Mouse (Mus musculus): ENCODE measurements at regions not wholly inside any gene's neighbourhood (a gene's known extent, or its start where the extent isn't known, plus 50 kb on each side); places are given as distances from the start of the nearest gene placed in this dataset.

GRCm38 (mm10) chr7:73272787-73273186 is 102.5 kb upstream of the Rgma start:
- no peaks in the 10 kb centered on the region for H3K4me1 ChIP-seq (replicated peaks; ENCODE audit: control insufficient read depth, insufficient read depth)
- 88% methylated on average over 1 of the region's 1 CpGs for WGBS
- DNase-seq (ENCODE audit: low spot score): no peak
- no peak for TF ChIP-seq CTCF (IDR thresholded peaks at IDR 0.05; ENCODE audit: low read depth)
- TF ChIP-seq EP300 (optimal IDR thresholded peaks at IDR 0.05): no peak
- H3K36me3 ChIP-seq (ENCODE audit: control insufficient read depth, insufficient read depth, low read length): no peaks in the 10 kb centered on the region
- ATAC-seq (ENCODE audit: low FRiP score, low TSS enrichment): no peak
- no peak overlapping the region for H3K9ac ChIP-seq (ENCODE audit: low read length)
- no peak overlapping the region for H3K4me2 ChIP-seq (replicated peaks; ENCODE audit: low read depth)
- no peaks in the 10 kb centered on the region for H3K27me3 ChIP-seq (ENCODE audit: control insufficient read depth, insufficient read depth, low read length)
- H3K4me3 ChIP-seq (ENCODE audit: low read depth, low read length): no peak overlapping the region
- H3K27ac ChIP-seq (replicated peaks): no peak overlapping the region
- H3K9me3 ChIP-seq (ENCODE audit: control insufficient read depth, low read length): no peaks in the 10 kb centered on the region

- H3K27ac ChIP-seq (replicated peaks): no peak overlapping the region
- no peaks in the 10 kb centered on the region for H3K4me1 ChIP-seq (replicated peaks; ENCODE audit: control insufficient read depth, insufficient read depth)
- no peak for TF ChIP-seq CTCF (IDR thresholded peaks at IDR 0.05; ENCODE audit: low read depth)
- no peak for TF ChIP-seq EP300 (optimal IDR thresholded peaks at IDR 0.05)
- H3K4me3 ChIP-seq (ENCODE audit: low read depth, low read length): no peak overlapping the region
- ATAC-seq (ENCODE audit: low FRiP score, low TSS enrichment) (peak; percentile 57; the same call in 1 of the 2 replicates), DNase-seq (ENCODE audit: low spot score) (no peak)
- H3K9ac ChIP-seq (ENCODE audit: low read length): no peak overlapping the region
- no peaks in the 10 kb centered on the region for H3K9me3 ChIP-seq (ENCODE audit: control insufficient read depth, low read length)
- H3K4me2 ChIP-seq (replicated peaks; ENCODE audit: low read depth): no peak overlapping the region
- 49% methylated on average over 9 of the region's 9 CpGs for WGBS
- no peaks in the 10 kb centered on the region for H3K36me3 ChIP-seq (ENCODE audit: control insufficient read depth, insufficient read depth, low read length)
- no peaks in the 10 kb centered on the region for H3K27me3 ChIP-seq (ENCODE audit: control insufficient read depth, insufficient read depth, low read length)
These were observed 99.5 kb upstream of the Rgma start for GRCm38 (mm10) chr7:73275814-73276271.

- TF ChIP-seq CTCF (IDR thresholded peaks at IDR 0.05; ENCODE audit: low read depth): no peak
- no peak for TF ChIP-seq EP300 (optimal IDR thresholded peaks at IDR 0.05)
- H3K27ac ChIP-seq (replicated peaks): no peak overlapping the region
- no peak for ATAC-seq (ENCODE audit: low FRiP score, low TSS enrichment)
These were observed 96.7 kb upstream of the Rgma start for GRCm38 (mm10) chr7:73278616-73279015.

GRCm38 (mm10) chr7:73279936-73280445 is 95.3 kb upstream of the Rgma start:
- Histone ChIP-seq H3K27me3 (ENCODE audit: control insufficient read depth, insufficient read depth, low read length) (no peaks in the 10 kb centered on the region), H3K9ac (ENCODE audit: low read length) (no peak overlapping the region), H3K9me3 (ENCODE audit: control insufficient read depth, low read length) (no peaks in the 10 kb centered on the region), H3K27ac (replicated peaks) (no peak overlapping the region), H3K4me1 (replicated peaks; ENCODE audit: control insufficient read depth, insufficient read depth) (no peaks in the 10 kb centered on the region), H3K4me2 (replicated peaks; ENCODE audit: low read depth) (no peak overlapping the region), H3K4me3 (ENCODE audit: low read depth, low read length) (no peak overlapping the region), H3K36me3 (ENCODE audit: control insufficient read depth, insufficient read depth, low read length) (no peaks in the 10 kb centered on the region)
- WGBS: 85% methylated on average over 4 of the region's 4 CpGs
- no peak for DNase-seq (ENCODE audit: low spot score)
- ATAC-seq (ENCODE audit: low FRiP score, low TSS enrichment): no peak
- TF ChIP-seq EP300 (optimal IDR thresholded peaks at IDR 0.05) (no peak), CTCF (IDR thresholded peaks at IDR 0.05; ENCODE audit: low read depth) (no peak)

More at GRCm38 (mm10) chr7:73278616-73279015, 96.7 kb upstream of the Rgma start:
- no peaks in the 10 kb centered on the region for H3K4me1 ChIP-seq (replicated peaks; ENCODE audit: control insufficient read depth, insufficient read depth)
- H3K36me3 ChIP-seq (ENCODE audit: control insufficient read depth, insufficient read depth, low read length): no peaks in the 10 kb centered on the region
- 83% methylated on average over 6 of the region's 6 CpGs for WGBS
- no peak overlapping the region for H3K4me3 ChIP-seq (ENCODE audit: low read depth, low read length)
- H3K27me3 ChIP-seq (ENCODE audit: control insufficient read depth, insufficient read depth, low read length): no peaks in the 10 kb centered on the region
- H3K9ac ChIP-seq (ENCODE audit: low read length): no peak overlapping the region
- DNase-seq (ENCODE audit: low spot score): no peak
- H3K4me2 ChIP-seq (replicated peaks; ENCODE audit: low read depth): no peak overlapping the region
- H3K9me3 ChIP-seq (ENCODE audit: control insufficient read depth, low read length): no peaks in the 10 kb centered on the region

GRCm38 (mm10) chr7:73286244-73286643 is 89.1 kb upstream of the Rgma start:
- Histone ChIP-seq H3K4me2 (replicated peaks; ENCODE audit: low read depth) (no peak overlapping the region), H3K4me1 (replicated peaks; ENCODE audit: control insufficient read depth, insufficient read depth) (no peaks in the 10 kb centered on the region), H3K4me3 (ENCODE audit: low read depth, low read length) (no peak overlapping the region), H3K27me3 (ENCODE audit: control insufficient read depth, insufficient read depth, low read length) (no peaks in the 10 kb centered on the region), H3K27ac (replicated peaks) (no peak overlapping the region), H3K36me3 (ENCODE audit: control insufficient read depth, insufficient read depth, low read length) (no peaks in the 10 kb centered on the region), H3K9me3 (ENCODE audit: control insufficient read depth, low read length) (no peaks in the 10 kb centered on the region), H3K9ac (ENCODE audit: low read length) (no peak overlapping the region)
- TF ChIP-seq EP300 (optimal IDR thresholded peaks at IDR 0.05) (no peak), CTCF (IDR thresholded peaks at IDR 0.05; ENCODE audit: low read depth) (no peak)
- DNase-seq (ENCODE audit: low spot score) (no peak), ATAC-seq (ENCODE audit: low FRiP score, low TSS enrichment) (no peak)
- 75% methylated on average over 5 of the region's 5 CpGs for WGBS

GRCm38 (mm10) chr7:73293337-73293736 is 82.0 kb upstream of the Rgma start:
- WGBS: 37% methylated on average over 4 of the region's 4 CpGs
- Histone ChIP-seq H3K9ac (ENCODE audit: low read length) (no peak overlapping the region), H3K9me3 (ENCODE audit: control insufficient read depth, low read length) (no peaks in the 10 kb centered on the region), H3K4me1 (replicated peaks; ENCODE audit: control insufficient read depth, insufficient read depth) (no peaks in the 10 kb centered on the region), H3K27me3 (ENCODE audit: control insufficient read depth, insufficient read depth, low read length) (no peaks in the 10 kb centered on the region), H3K4me2 (replicated peaks; ENCODE audit: low read depth) (no peak overlapping the region), H3K27ac (replicated peaks) (no peak overlapping the region), H3K36me3 (ENCODE audit: control insufficient read depth, insufficient read depth, low read length) (no peaks in the 10 kb centered on the region), H3K4me3 (ENCODE audit: low read depth, low read length) (no peak overlapping the region)
- TF ChIP-seq EP300 (optimal IDR thresholded peaks at IDR 0.05): no peak
- TF ChIP-seq CTCF (IDR thresholded peaks at IDR 0.05; ENCODE audit: low read depth): no peak
- ATAC-seq (ENCODE audit: low FRiP score, low TSS enrichment) (no peak), DNase-seq (ENCODE audit: low spot score) (no peak)
